Mouse (Mus musculus) heart, postnatal 36 days (tissue): ENCODE measurements at regions not wholly inside any gene's neighbourhood (a gene's known extent, or its start where the extent isn't known, plus 50 kb on each side); places are given as distances from the start of the nearest gene placed in this dataset.

Experiments used
- DNase-seq, 2 experiments: peaks; one replicate each; pipeline ENCODE4 v3.0.0; 2021 to 2022
- intact Hi-C: fragments of 180-260 bp; cut with DNase I; formaldehyde crosslinking; loops from one replicate; pipeline ENCODE4 v1.15.1; 2025

DNA sequence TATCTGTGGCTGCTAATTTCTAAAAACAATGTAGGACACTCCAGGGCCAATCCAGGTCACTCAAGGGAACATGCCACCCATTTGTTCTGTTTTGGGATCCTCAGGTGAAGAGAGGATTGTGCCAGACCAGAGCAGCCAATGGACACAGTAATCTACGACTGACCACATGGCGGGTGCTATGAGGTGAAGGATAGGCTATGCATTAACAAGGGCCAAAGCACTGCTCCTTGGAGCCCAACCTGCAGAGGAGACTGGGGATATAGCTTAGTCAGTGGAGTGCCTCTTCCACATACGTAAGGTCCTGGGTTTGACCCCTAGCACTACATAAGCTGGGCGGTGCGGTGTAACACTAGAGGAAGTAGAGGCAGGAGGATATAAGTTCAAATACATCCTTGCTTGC, 156.0 kb downstream of the Inhbb start:
- no peak for DNase-seq
- intact Hi-C loops = no loop called here

DNA sequence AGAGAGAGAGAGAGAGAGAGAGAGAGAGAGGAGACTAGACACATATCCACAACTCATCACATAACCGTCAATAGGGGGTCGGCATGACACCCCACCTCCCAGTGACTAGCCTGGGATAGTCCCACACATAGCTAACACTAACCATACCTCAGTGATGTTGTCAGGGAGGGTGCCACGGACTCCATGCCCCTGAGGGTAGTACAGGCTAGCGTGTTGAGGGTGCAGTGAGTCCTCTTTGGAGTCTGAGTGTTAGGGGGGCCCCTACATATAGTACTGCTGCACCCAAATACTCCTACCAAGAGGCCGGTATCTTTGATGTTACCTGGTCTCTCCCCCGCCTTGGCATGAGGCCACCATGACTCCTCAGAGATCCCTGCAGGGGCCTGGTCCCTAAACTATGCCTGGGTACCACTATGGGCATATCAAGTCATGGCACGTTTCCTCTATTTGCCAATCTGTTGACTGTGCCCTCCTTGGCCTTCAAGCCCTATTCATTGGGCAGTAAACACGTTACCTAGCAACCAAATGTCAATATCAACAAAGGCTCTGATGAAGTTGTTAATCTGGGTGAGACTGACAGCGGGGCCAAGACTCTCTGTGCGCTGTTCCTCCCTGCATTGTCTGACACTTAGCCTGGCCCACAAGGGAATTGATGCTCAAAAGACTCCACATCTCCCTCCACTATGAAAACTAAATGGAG, 156.7 kb downstream of the Inhbb start:
- DNase-seq = no peak
- intact Hi-C loops = no loop called here

GRCm38 (mm10) chr1:119259455-119259854, 162.6 kb downstream of the Inhbb start:
- no peak for DNase-seq
- intact Hi-C loops = no loop called here

DNA sequence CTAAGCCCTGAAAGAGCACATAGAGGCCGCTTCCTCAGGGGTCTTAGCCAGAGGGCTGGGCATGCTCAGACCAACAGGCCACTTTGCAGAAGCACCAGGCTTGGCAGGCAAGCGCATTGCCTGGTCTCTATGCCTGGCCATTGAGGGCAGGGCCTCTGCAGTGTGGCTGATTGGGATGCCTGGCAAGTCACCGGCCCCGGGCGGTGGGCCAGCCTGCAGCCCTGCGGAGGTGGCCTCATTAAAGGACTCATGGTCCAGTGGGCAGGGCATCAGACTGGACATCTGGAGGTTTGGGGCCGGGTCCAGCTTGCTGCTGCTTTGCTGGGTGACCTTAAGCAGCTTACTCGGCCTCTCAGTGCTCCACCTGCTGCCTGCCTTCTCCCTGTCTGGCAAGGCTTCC, 165.3 kb downstream of the Inhbb start:
- intact Hi-C loops = no loop called here

GRCm38 (mm10) chr1:119256097-119256473, 166.0 kb downstream of the Inhbb start:
- DNase-seq = no peak

More for the DNA sequence above, 165.3 kb downstream of the Inhbb start:
- DNase-seq = peak; percentile 54 to 64

DNA sequence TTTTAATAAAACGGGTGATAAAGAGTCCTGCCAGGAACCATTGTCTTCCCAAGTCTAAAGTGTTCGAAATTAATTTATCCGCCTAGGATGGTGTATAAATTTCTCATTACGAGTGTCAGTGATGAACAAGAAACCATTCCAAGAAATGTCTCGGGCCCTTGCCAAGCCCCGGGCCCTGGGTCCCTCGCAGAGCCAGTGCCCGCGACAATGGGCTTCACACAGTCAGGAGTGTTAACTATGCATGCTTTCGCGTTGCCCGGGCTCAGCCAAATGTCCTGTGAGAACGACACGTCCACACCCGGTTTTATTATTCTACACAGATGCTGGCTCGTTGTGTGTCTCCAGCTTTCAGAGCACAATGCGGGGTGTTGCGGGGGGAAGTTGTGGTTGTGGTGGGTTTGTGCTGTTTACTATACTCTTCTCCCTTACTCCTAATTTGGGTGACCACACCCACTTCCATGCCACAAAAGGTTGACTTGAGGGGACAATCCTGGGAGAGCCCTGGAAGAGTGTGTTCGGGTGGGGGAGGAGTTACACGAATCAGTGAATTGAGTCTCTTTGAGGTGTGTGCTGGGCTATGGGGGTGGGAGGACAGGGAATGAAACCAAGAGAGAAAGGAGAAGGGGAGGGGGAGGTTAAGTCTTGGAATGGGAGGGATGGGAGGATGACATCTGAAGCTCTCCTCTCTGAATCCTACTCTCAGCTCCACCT, 166.5 kb downstream of the Inhbb start:
- intact Hi-C loops = no loop called here

More at GRCm38 (mm10) chr1:119256097-119256473, 166.0 kb downstream of the Inhbb start:
- intact Hi-C loops = no loop called here

GRCm38 (mm10) chr1:119254928-119255327, 167.1 kb downstream of the Inhbb start:
- intact Hi-C loops = no loop called here
- DNase-seq = no peak

More for the DNA sequence above, 166.5 kb downstream of the Inhbb start:
- DNase-seq = no peak

DNA sequence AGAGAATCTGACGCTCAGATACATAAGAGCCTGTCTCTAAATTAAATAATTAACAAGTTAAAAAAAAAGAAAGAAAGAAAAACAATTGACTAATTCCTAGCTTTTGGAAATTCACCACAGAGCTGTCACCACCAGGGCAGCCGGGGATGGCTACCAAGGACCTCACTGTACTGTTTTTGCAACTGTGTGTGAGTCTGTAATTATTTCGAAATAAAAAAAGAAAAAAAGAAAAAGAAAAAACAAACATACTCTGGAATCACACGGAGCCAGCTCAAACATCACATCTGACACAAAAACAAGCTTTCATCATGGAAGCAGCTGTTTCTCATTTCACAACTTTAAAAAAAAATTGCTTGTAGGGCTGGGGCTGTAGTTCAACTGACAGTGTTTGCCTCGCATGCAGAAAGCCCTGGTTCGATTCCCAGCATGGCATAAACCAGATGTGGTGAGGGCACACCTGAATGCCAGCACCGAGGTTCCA, 168.6 kb downstream of the Inhbb start:
- intact Hi-C loops = no loop called here
- DNase-seq = peak in 1 of 2 experiments; percentile 23

DNA sequence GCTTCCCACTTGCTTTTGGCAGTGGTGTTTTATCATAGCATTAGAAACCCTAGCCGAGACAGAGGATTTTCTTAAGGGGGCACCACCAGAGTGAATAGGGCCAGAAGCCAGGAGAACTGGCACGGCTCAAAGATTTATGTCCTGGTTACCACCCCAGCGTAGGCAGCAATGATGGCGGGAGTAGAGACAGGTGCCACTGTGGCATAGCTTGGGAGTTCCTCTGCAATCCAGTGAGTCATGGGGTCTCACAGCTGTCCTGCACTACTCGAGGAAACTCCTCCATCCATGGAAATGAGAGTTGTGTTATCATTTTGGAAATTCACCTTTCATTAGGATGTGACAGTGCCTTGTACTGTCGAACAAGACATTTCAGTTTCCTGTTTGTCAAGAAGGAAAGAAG, 169.6 kb downstream of the Inhbb start:
- no peak for DNase-seq
- intact Hi-C loops = no loop called here

DNA sequence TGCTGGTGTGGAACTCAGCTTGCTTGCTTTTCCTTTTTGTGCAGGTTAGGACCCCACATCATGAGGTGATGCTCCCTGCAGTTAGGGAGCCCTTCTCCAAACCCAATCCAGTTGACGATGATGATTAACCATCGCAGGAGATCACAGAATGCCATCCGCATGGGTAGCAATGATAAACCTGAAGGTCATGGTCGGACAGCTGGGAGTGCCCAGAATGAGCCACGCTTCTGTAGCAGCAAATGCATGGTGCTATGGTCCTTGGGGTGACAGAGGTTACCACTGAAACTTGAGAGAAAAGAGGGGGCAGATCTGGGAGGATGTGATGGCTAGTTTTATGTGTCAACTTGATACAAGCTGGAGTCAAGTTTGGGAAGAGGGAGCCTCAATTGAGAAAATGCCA, 170.3 kb downstream of the Inhbb start:
- no peak for DNase-seq
- intact Hi-C loops = no loop called here

DNA sequence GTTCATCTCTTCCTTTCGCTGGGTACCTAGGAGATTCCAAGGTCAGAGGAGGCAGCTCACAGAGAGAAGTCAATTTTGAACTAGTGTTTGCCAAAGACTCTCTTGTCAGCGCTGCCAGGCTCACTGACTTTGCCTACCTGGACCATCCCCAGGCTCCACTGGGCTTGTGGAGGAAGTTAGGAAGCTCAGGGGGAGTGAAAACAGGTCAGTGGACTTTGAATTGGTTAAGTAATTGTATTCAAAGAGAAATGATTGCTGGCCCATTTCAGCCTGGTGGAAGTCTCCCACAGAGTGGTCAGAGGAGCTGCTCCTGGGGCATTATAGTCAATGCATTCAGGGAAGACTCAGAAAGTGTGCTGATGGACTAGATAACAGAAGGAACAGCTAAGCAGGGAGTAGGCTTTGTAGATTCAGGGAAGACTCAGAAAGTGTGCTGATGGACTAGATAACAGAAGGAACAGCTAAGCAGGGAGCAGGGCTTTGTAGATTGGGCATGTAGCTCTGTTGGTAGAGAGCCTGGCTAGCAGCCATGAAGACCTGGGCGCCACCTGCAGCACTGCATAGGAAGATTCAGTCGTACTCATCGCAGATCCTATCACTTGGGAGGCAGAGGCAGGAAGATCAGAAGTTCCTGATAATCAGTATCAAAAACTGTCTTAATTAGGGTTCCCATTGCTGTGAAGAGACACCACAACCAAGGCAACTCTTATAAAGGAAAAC, 173.1 kb downstream of the Inhbb start:
- intact Hi-C loops = loop anchor here (5.0 kb wide), 2 partner anchors 157 to 173 kb away; partner anchors contain the start of gene Inhbb
- no peak for DNase-seq

DNA sequence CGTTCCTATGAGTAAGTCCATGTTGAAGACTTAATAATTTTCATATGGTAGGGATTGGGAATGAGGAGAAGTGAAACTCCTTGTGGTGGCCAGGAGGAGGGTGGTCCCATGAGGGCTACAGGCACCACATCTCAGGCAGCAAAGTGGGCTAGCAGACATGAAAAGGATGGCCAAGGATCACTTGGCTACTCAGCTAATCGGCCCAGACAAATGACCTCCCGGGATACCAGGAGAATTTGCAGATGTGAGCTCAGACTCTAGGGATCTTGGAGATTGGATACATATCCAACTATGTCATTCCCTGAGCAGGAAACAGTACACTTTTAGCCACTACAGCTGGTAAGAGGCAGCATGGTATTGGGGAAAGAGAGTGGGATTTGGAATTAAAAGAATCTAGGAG, 174.9 kb downstream of the Inhbb start:
- DNase-seq = no peak
- intact Hi-C loops = loop anchor here (5.0 kb wide), 2 partner anchors 155 to 175 kb away; partner anchors contain the start of gene Inhbb

DNA sequence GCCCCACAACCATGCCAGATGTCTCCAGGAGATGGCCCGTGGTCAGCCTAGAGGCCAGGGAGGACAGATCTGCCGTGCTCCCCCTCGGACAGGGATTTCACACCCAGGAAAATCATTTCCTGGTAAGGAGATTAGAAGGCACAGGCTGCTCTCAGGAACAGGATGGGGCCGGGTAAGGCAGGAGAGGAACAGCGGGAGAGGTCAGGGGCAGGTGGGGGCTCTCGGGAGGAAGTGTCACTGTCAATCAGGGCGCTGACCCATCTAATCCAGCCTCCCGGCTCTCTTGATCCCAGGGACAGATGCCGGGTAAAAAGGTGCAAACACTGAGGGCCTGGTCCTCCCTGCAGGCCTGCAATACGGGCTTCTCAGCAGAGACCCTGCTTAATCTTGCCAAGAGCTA, 183.6 kb downstream of the Inhbb start:
- no peak for DNase-seq
- intact Hi-C loops = no loop called here

DNA sequence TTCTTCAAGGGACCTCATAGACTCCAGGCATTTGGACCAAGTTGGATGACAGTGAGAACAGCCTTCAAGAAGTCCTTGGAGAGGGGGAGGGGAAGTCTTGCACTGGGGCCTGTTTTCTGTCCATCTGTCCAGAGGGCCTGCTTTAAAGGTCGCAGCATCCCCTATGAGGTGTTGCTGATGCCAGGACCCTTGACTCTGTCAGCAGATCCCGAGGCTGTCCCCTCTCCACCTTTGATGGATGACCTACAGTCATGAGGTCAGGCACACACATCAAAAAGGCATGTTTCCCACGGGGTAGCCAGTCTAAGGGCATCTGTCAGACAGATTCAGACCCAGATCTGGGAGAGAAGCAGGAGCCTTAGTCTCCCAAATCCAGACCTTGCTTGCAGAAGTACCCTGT, 183.4 kb upstream of the Gli2 start:
- intact Hi-C loops = no loop called here
- no peak for DNase-seq

DNA sequence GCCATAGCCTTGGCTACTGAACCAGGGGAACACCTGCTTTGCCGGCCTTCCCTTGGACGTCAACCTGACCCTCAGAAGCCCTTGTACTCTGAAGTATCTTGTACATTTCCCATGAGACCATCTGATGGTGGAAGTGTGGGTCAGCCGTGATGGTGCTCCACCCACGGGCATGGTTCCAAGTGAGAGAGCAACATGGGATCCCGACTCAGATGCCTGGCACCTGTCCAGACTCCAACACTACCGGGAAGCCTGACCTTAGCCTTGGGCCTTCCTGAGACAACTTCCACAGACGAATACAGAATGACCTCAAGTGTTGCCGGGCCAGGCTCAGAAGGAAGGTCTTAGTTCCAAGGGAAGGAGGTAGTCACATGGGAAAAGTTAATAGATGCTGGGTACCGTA, 181.0 kb upstream of the Gli2 start:
- DNase-seq = peak; percentile 64 to 67
- intact Hi-C loops = no loop called here

- no peak for DNase-seq
- intact Hi-C loops = no loop called here
These were observed 173.6 kb upstream of the Gli2 start for GRCm38 (mm10) chr1:119226996-119227395.

- peak; percentile 34 to 46 for DNase-seq
- intact Hi-C loops = no loop called here
These were observed 170.5 kb upstream of the Gli2 start for GRCm38 (mm10) chr1:119223876-119224275.

- no peak for DNase-seq
- intact Hi-C loops = no loop called here
These were observed 168.5 kb upstream of the Gli2 start for GRCm38 (mm10) chr1:119221901-119222300.

DNA sequence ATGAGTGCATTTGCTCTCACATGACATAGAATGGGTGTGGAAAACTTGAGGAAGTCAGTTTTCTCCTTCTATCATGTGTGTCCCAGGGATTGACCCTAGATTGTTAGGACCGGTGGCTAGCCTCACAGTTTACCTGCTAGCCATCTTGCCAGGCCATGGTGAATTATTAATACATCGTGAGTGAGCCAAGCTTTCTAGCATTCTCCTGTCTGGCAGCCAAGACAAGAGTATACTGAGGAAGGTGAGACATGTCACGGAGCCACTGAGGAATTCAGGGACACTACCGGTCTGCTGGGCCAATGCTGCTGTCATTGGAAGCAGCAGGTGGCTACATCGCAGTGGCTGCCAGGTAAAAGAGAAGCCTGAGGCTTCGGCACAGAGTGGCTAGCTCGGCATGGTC, 167.6 kb upstream of the Gli2 start:
- intact Hi-C loops = no loop called here
- DNase-seq = no peak

DNA sequence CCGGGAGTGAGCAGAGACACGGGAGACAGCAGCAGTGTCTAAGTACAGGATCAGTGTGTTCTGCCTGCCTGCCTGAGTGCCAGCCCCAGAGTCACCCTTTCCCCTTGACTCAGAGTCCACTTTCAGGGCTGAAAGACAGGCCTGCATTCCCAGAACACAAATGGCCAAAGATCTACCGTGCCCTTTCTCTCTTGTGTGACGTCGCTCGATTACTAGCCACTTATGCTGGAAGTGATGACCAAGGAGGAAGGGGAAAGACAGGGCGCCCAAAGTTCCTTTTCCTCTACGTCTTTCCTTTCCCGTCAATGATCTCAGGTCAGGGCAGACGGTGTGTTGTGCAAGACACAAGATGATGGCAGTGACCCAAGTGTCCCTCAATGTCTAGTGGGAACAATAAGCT, 166.4 kb upstream of the Gli2 start:
- no peak for DNase-seq
- intact Hi-C loops = no loop called here

- no peak for DNase-seq
- intact Hi-C loops = no loop called here
These were observed 164.0 kb upstream of the Gli2 start for GRCm38 (mm10) chr1:119217387-119217786.
